Mouse (Mus musculus) right cerebral cortex, adult 2 months (tissue): ENCODE data around the gene Ssr1.

Experiments
- DNase-seq, 2 experiments: peaks; one replicate each; pipeline ENCODE4 v3.0.0; 2021 to 2022; ENCODE audit warnings: low spot score in 2 of 2

Gene Ssr1

GRCm38 (mm10) chr13:37993704-37994404, at the start of gene Ssr1:
Gene Ssr1, minus strand, starts transcription at chr13:37994217.
- DNase-seq = peak; percentile 91 to 94

- DNase-seq = no peak
These were observed 43.8 kb upstream of the Ssr1 start for GRCm38 (mm10) chr13:38037811-38038210.

- peak; percentile 97 to 98 for DNase-seq
These were observed 43.1 kb upstream of the Ssr1 start, which contains the start of gene Cage1 for GRCm38 (mm10) chr13:38037044-38037687. Gene Cage1, minus strand, starts transcription at chr13:38037069.

GRCm38 (mm10) chr13:38036343-38037043, 42.5 kb upstream of the Ssr1 start, which contains the start of gene Riok1:
Gene Riok1, plus strand, starts transcription at chr13:38036995.
- DNase-seq = peak in 1 of 2 experiments; percentile 10

GRCm38 (mm10) chr13:38028407-38028806, 34.4 kb upstream of the Ssr1 start:
- DNase-seq = no peak

- DNase-seq = no peak
These were observed 33.7 kb upstream of the Ssr1 start for GRCm38 (mm10) chr13:38027618-38028248.

- DNase-seq = no peak
These were observed 31.9 kb upstream of the Ssr1 start for GRCm38 (mm10) chr13:38025874-38026273.

GRCm38 (mm10) chr13:38018791-38019190, 24.8 kb upstream of the Ssr1 start:
- DNase-seq = no peak

GRCm38 (mm10) chr13:38015591-38015990, 21.6 kb upstream of the Ssr1 start:
- DNase-seq = no peak

- no peak for DNase-seq
These were observed 18.4 kb upstream of the Ssr1 start for GRCm38 (mm10) chr13:38012436-38012835.

GRCm38 (mm10) chr13:38010444-38010910, 16.5 kb upstream of the Ssr1 start:
- DNase-seq = no peak

GRCm38 (mm10) chr13:38009721-38010408, 15.8 kb upstream of the Ssr1 start:
- DNase-seq = no peak

- DNase-seq = no peak
These were observed 14.0 kb upstream of the Ssr1 start for GRCm38 (mm10) chr13:38007972-38008371.

GRCm38 (mm10) chr13:38002461-38002860, 8.4 kb upstream of the Ssr1 start:
- no peak for DNase-seq

GRCm38 (mm10) chr13:37999713-38000112, 5.7 kb upstream of the Ssr1 start:
- no peak for DNase-seq

GRCm38 (mm10) chr13:37994405-37994749, 360 bp upstream of the Ssr1 start:
- DNase-seq = no peak

GRCm38 (mm10) chr13:37993376-37993703, 677 bp downstream of the Ssr1 start:
- no peak for DNase-seq

- no peak for DNase-seq
These were observed 1.2 kb downstream of the Ssr1 start for GRCm38 (mm10) chr13:37992638-37993371.

GRCm38 (mm10) chr13:37989701-37990100, 4.3 kb downstream of the Ssr1 start:
- DNase-seq = no peak

GRCm38 (mm10) chr13:37986166-37986565, 7.9 kb downstream of the Ssr1 start:
- no peak for DNase-seq

GRCm38 (mm10) chr13:37981063-37981462, 13.0 kb downstream of the Ssr1 start:
- DNase-seq = no peak
